Mouse (Mus musculus) urinary bladder, postnatal 10 days (tissue): ENCODE data around the gene Ak4.

Experiments used
- DNase-seq: peaks from one replicate; pipeline ENCODE4 v3.0.0; 2022; ENCODE audit warnings: low spot score

Gene Ak4

DNA sequence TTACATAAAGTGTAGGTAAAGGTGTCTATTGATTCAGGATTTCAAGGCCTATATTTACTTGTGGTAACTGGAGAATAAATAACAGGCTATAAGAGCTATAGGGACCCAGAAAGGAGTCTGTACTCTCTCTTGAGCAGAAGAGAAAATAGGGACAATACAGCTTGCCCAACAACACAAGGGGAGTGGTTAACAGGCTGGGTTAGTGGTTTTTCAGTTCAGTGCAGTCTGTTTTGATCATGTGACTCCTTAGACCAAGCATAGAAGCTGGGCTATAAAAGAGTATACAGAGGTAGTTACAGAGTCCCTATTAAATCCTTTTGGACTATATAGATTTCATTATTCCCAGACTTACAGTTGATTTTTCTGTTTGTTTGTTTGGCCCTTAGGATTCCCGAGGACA, 41.0 kb downstream of the Ak4 start:
- no peak for DNase-seq

DNA sequence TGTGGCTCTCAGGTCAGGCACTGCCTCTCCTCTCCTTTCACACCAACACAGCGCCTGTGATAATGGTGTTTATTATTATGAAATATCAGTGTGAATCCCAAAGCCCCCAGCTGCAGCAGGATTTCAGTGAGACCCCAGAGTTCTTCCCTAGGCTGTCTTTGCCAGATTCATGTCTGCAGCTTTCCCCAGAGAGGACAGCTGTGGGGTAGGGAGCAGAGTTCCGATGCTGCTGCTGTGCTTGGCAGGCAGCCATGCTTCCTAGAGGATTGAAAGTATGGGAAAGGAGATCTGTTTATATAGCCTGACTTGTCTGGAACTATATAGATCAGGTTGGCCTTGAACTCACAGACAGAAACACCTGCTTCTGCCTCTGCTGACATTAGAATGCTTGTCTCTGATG, 43.0 kb downstream of the Ak4 start:
- no peak for DNase-seq

DNA sequence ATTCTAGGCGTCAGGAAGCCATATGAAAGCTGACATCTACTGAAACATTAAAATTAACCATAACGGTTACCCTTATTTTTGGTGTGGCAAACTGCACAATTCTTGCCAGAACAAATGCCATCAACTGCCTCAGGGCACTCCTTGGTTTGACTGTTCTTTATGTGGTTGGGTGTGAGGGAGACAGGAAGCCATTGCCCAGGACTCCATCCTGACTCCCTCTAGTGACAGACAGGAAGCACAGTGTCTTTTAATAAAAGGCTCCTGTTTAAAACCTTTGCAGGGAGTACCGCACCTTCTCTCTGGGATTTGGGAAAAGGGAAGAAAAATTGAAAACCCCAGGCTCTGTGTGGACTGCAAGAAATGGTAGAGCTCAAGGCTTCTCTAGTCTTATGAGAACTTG, 47.2 kb downstream of the Ak4 start:
- DNase-seq = no peak

DNA sequence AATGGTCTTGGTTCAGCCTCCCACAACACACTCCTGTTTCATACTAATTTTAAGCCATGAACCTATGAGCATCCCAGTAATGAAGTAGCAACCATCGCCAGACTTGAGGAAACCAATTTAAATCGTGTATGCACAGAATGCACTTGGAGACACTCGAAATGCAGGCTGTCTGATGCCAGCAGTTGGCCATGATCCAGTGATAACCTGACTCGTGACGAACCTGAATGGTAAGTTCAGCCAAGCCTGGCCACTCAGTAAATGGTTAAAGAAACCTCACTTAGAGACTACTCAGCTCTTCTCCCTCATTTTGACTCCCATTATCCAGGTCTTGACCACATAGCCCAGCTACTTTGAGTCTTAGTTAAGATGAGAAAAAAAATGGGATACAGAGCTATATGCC, 50.2 kb downstream of the Ak4 start:
- DNase-seq = no peak

DNA sequence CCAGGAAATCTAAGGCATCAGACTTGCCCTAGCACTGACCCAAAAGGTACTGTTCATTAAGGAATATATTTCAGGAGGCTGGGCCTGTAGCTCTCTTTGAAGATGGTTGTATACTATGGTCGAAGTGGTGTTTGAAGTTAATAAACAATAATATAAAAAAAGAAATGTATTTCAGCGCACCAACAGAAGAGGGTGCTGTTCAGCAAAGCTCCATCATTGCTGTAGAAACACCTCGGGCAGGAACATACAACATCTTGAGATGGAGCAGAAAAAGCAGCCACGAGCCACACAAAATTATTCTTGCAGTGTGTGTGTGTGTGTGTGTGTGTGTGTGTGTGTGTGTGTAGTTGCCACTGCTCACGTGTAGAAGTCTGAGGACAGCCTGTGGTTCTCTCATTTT, 51.5 kb downstream of the Ak4 start:
- no peak for DNase-seq

DNA sequence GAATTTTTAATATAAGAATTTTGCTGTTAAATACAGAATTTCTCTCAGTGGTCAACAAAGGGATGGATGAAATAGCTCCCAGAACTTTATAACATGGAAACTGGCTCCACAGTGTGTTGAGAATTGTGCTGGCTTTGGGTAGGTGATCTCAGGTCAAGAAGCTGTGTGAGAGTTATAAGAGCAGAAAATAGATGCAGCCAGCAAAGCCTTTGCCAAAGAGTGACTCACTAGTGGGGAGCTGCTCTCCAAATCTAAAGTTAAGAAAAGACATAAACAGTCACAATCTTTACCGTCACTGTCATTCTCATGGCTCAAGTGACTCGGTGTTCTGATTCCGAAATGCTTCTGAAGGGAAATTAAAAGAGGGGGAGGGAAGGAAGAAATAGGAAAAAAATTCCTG, 53.7 kb downstream of the Ak4 start:
- no peak for DNase-seq

DNA sequence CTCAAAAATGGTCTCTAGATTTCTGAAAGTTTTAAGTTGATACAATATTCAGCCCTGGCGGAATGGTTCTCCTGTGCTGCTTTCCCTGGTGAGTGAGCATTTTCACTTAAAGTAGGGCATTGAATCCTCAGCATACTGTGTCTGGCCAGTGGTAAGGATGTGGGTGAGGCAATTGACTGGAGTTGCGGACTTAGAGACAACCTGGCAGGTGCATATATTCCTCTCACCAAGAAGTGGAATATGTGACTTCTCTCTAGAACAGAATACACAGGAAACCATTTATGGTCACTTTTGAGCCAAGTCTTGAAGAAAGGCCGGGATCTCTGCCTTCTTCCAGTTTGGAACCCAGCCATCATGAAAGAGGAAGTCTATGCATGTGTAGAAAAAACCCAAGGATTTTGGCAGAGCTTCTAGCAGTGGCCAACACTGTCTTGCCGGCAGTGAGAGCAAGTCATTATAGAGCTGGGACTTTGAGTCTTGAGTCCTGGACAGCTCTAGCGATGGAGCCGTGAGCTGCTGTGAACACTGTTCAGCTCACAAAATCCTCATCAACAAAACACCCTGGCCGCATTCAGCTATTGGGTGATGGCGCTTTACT, 71.3 kb downstream of the Ak4 start:
- no peak for DNase-seq

DNA sequence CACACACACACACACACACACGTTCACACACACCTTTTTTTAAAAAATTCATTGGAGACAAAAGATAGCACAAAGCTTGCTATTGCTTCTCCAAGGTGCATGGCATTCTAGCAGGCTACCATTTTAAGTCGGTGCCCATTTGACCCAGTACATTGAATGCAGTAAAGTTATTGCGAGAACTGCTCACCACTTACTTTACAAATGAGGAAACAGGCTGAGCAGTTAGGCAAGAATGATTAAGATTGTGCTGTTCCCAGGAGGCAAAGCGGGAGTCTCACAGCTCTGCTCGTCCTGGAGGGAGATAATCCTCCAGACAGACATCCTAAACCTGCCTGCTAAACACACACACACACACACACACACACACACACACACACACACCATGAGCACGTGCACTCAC, 72.6 kb downstream of the Ak4 start:
- no peak for DNase-seq

DNA sequence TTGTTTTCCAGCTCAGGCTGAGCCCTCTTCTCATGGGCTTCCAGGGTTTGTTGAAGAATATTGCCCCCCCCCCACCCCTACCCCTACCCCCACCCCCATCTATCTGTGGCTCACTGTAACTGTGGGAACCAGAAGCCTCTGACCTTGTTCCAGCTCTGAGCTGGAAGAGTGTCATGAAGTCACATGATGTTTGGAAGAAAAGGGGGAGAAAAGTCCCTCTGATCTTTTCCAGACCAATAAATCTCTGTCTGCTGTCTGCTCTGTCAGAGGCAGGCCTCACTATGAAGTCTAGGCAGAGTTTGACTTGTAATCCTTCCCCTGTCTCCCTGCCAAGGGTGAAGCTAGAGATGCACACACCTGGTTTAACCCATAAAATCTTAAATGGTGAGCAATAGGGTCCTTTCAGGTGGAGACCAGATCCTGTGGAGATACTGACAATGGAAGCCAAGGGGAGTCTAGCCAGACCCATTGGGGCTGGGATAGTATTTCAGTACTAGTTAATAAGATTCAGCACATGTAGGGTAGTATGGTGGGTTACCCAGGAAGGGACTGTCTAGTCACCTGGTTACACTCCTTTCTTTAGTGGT, 74.6 kb downstream of the Ak4 start:
- DNase-seq = no peak

DNA sequence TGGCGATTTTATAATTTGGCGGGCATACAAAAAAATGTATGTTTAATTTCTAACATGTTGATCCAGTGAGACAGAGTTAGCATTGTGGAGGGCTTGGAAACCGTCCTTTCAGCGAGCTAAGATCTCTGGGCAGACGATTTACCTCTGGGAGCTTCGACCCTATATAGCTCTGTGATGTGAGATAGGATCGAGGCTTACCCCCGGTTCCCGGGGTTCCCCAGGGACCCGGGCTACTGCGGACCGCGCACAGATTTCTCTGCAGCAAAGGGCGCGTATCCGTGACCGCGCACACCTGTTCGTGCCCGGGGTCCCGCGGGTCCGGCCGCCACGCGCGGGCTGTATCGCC, 77.1 kb downstream of the Ak4 start:
- DNase-seq = no peak

DNA sequence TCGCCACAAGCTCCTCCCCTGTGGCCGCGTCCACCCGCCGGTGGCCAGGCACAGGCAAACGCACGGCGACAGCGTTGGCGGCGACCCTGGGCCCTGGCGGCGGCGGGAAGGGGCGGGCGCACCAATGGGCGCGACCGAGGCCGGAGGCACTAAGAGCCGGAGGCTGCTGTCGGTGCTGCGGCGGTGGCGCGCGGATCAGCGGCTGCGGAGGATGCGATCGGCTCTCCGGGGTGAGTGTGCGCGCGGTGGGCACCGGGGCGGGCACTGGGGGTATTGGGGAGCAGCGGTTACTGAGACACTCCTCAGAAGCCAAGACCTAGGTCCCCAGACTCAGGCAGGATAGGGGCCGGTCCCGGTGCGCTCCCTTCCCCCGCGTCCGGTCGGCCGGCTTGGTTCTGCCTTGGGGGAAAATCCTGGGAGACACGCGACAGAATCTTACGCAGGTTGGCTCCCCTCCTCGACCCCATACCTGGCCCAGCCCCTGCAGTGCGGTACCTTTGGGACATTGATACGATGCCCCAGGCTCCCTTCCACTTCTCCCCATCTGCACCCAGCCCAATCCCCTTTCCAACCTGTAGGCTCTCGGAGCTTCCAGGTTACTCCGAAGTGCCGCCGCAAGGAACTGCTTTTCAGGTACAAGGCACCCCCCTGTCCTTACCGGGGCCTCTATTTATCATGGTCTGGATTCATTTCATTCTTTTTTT, 77.6 kb downstream of the Ak4 start, which contains the start of gene Dnajc6:
Gene Dnajc6 (plus strand): TSS at position 115 of the 704 bp plus-strand sequence.
- DNase-seq = no peak

DNA sequence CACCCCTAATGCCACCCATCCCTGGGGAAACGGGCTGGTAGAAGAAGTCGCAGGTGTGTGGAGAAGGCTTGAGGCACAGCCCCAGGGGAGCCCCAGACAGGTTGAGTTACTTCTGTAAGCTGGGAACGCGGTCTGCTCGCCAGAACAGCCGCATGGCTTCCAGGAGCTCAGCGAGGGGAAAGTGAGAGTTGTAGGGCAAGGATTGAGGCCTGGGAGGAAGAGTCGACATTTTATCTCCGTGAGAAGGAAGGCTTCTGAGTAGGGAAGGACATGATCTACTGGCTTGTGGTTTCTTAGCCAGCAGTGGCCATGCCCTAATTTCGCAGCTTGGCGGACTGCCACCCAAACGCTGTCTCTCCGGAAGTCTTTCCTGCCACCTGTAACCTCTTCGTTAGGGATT, 78.3 kb downstream of the Ak4 start:
- no peak for DNase-seq

DNA sequence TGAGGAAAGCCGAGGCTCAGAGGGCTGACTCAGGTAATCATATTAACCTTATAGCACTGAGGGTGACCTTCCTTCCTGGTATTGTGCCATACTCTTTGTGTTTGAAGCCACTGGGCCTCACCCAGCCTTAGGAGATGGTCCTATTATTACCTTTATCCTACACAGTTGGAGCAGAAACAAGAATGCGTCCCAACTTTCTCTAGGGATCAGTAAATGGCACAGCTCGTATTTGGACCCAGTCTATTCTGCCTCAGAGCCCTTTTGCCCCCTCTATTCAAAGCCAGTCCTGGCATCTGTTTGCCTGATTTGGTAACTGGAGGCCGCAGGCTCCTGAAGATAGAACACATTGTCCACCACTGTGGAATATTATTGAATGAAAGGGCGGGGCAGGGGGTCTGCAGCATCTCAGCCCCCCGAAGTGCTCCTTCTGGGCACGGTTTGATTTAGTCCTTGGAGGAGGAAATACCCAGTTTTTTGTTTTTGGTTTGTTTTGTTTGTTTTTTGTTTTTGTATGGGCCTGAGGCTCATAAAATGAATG, 85.5 kb downstream of the Ak4 start:
- no peak for DNase-seq

DNA sequence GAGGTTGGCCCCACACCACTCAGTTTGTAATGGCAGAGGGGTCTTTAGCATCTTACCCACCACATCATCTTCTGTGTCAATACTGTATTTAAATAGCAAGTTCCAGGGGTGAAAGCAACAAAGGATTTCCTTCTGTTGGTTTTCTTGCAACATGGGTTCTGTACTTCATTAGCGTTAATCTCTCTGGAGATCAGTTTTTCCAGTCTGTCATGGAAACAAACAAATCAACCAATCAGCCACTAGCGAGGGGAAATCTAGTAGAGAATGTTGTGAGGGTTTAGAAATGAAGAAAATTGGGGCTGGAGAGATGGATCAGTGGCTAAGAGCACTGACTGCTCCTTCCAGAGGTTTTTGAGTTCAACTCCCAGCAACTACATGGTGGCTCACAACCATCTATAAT, 86.9 kb downstream of the Ak4 start:
- no peak for DNase-seq

DNA sequence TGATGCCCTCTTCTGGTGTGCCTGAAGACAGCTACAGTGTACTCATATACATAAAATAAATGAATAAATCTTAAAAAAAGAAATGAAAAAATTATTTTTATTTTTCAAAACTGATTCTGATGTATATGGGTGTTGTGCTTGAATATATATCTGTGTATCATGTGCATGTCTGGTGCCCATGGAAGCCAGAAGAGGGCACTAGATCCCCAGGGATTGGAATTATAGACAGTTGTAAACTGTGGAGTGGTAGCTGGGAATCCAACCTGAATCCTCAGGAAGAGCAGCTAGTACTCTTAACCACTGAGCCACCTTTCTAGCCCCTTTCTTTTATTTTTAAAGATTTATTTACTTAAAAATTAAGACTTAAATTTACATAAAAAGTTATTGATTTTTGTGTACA, 87.3 kb downstream of the Ak4 start:
- no peak for DNase-seq

DNA sequence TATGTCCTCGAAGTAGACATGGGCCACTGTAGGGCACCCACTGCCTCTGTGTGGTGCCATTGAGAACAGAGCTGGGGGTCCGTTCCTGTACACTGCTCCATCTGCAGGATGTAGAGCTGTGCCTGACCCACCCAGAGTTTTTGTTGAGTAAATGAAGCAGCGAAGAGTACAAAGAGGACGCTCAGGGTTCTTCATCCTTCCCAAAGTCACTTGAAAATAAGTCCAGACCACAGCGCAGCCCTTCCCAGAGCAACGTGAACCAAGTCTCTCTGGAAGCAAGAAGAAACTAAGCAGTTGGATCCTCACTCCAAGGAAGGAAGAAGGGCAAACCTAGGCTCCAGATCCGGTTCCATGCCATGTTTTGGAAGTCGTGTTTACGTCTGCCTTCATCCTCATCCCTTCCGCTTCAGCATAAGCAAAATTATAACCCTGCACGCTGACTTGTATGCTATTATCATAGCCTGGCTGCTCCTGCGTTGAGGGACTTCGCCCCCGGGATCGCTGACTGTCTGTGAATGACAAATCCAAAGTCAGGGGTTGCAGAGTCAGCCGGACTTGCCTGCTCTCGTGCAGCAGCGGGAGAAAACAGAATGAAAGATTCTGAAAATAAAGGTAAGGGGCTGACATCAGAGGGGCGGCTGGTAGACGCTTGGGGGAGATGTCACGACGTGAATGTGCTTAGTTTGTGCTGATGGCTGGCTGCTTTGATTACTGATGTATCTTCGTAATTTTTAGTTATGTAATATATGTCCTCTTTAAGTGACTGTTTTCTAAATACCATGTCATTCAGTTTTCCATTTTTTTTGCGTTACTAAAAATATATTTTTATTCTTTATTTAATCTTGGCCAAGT, 88.7 kb downstream of the Ak4 start:
- no peak for DNase-seq

DNA sequence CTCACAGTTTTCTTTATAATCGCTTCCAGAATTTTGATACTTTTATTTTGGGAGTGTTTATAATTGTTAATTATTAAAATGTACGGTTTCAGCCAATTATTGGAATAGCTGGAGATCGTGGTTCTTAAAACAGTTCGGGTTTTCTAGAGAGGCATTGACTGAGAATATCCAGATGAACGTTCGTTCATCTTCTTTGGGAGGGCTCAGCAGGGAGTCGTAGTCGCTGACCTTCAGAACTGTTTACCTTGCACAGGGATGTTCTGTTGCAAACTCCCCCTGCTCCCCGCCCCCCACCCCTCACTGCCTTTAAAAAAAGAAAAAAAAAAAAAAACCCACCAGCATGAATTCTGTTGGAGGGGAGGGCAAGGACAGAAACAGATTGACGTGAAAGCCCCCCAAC, 89.4 kb downstream of the Ak4 start:
- DNase-seq = no peak

DNA sequence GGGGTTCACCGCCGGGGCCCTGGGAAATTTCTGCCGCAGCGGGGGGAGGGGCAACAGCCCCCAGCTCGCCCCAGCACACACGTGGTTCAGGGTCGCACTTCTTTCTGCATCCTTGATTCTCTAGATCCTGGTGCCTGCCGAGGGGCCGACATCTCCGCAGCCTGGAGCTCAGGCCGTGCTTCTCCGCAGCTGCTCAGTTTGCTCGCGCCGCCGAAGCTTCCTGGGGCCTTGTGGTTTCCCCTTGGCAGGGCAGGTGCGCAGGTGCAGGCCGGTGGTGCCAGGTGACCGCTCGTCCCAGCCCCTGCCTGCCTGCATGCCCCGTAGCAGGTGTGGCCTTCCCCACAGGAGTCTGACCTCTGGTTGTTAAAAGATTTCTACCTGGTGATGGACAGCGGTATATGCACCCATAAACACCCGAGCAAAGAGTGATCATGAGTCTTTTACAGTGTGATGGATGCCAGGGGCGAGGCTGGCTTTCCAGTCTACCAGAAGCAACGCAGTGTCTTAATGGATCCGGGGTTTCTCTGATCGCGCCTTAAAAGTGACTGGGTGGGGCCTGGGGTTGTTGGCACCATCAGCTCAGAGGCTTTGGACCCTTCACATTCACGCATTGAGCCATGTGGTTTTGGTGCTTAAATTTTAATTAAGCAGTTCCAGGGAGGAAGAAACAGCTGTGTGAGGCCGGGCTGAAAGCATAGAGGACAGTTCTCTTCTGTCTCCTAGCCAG, 89.9 kb downstream of the Ak4 start:
- no peak for DNase-seq

DNA sequence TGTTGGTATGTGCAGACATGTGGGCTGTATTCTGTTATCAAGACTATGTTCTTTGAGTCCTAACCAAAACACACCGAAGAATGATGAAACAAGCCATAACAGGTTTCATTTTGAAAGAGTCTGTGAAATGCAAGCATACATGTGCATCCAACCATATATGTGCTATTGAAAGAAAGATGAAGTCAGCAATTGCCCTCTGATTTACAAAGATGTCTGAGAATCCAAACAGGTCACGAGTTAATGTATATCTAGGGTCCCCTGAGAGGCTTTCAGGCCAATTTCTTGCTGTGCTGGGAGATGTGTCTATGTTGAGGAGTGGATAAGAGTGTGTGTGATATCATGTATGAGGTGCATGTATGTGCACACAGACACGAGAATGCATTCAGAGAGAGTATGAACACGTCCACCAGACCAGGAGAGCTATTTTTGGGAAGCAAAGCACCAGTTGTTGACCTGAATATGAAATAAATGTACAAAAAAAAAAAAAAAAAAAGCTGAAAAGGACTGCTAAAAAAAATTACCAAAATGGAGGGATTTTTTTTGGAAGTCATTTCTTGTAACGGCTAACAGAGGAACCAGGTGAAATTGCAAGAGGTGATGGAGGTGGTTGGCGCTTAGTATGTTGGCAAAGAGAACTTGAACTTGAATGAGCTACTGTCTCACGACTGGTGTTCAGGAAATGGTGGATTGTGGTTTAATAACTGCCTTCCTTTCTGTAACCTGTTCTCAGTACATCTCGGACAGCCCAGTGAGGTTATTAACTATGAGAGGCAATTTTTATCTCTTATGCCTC, 91.2 kb downstream of the Ak4 start:
- no peak for DNase-seq

DNA sequence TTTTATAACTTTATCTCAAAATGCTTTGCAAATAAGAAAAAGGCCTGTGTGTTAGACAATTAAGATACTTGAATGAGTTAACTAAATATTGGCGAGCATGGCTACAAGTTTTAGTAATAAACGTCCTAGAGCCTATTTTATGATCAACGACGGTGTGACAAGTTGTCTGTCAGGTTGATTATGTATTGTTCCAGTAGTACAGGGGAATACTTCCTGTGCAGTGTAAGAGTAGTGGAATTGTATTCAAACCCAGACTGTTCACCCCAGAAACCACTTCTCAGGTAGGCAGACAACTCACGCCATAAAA, 91.8 kb downstream of the Ak4 start:
- DNase-seq = no peak

DNA sequence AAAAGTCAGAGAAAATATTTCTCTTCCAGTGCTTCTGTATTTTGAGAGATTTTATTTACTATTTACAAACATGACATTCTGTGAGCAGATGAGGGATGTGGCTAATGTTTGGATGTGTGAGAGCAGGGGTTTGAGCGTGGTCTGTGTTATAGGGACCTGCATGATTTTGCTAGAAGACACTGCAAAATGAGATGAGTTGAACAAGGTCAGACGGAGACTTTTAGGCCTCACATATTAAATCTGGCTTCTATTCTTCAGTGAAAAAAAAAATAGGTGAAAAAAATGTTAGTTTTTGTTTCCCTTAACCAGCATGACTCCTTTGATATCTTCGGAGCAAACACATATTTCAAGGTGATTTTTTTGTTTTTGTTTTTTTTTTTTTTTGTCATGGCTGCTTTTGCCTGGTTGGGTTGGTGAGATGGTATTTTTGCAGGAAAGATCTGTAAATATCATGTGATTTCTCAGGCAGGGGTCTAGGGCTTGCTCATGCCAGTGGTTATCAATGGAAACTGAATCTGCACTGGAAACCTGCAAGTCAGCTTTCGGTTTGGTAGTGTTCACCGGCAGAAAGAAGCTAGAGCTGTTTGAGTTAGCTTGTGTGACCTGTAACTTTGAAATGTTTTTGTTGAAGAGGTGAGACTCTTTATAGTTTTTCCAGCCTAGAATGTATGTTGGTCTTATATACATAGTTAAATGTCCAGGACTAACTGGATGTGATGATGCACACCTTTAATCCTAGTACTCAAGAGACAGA, 92.9 kb downstream of the Ak4 start:
- no peak for DNase-seq
